Mouse (Mus musculus): ENCODE data around the gene Fam129c. TPM values are rescaled to one million over a fixed set of nuclear protein-coding genes. Genes with fewer than 3 reads are reported as not detected.

The Fam129c gene
- polyA plus RNA-seq, 1 experiment from 2014 or later = 4.3 TPM

GRCm38 (mm10) chr8:71610822-71611651 is 13.6 kb downstream of the Fam129c start, which contains the start of gene Colgalt1:
TSS of gene Colgalt1 (plus strand) at chr8:71610998.
- Histone ChIP-seq H3K9ac (ENCODE audit: low read length) (peak within 1 kb of the TSS; percentile 91), H3K9me3 (ENCODE audit: control insufficient read depth, low read length) (no peaks in the 10 kb centered on the region), H3K27ac (ENCODE audit: low read depth, low read length) (peak within 1 kb of the TSS; percentile 57; the same call in 1 of the 2 replicates), H3K4me2 (ENCODE audit: low read depth, low read length, severe bottlenecking) (peak within 1 kb of the TSS; percentile 84), H3K27me3 (ENCODE audit: control insufficient read depth, insufficient read depth, low read length) (no peaks in the 10 kb centered on the region), H3K4me3 (ENCODE audit: low read depth, low read length) (peak within 1 kb of the TSS; percentile 92), H3K4me1 (replicated peaks; ENCODE audit: control insufficient read depth, insufficient read depth, low read length) (peaks cover 6% of the 10 kb centered on the region; the same call in 1 of the 2 replicates), H3K36me3 (ENCODE audit: control insufficient read depth, insufficient read depth, low read length) (no peaks in the 10 kb centered on the region; the same call in 1 of the 2 replicates)
- DNase-seq (ENCODE audit: low spot score) = peak; percentile 95
- WGBS = under 1% methylated on average over 82 of the region's 82 CpGs
- peak; percentile 99 for ATAC-seq (replicated peaks; ENCODE audit: low FRiP score)

- no peaks in the 10 kb centered on the region; the same call in 1 of the 2 replicates for H3K36me3 ChIP-seq (ENCODE audit: control insufficient read depth, insufficient read depth, low read length)
- peak overlapping the region; percentile 91 for H3K9ac ChIP-seq (ENCODE audit: low read length)
- no peak overlapping the region for H3K27ac ChIP-seq (ENCODE audit: low read depth, low read length)
- H3K27me3 ChIP-seq (ENCODE audit: control insufficient read depth, insufficient read depth, low read length) = no peaks in the 10 kb centered on the region
- ATAC-seq (replicated peaks; ENCODE audit: low FRiP score) = no peak
- 41% methylated on average over 5 of the region's 5 CpGs for WGBS
- H3K4me2 ChIP-seq (ENCODE audit: low read depth, low read length, severe bottlenecking) = peak overlapping the region; percentile 84
- peak overlapping the region; percentile 92 for H3K4me3 ChIP-seq (ENCODE audit: low read depth, low read length)
- peaks cover 6% of the 10 kb centered on the region; the same call in 1 of the 2 replicates for H3K4me1 ChIP-seq (replicated peaks; ENCODE audit: control insufficient read depth, insufficient read depth, low read length)
- no peaks in the 10 kb centered on the region for H3K9me3 ChIP-seq (ENCODE audit: control insufficient read depth, low read length)
- DNase-seq (ENCODE audit: low spot score) = no peak
Observed at GRCm38 (mm10) chr8:71612141-71612540, 14.7 kb downstream of the Fam129c start.

GRCm38 (mm10) chr8:71613418-71613817 is 16.0 kb downstream of the Fam129c start:
- Histone ChIP-seq H3K4me3 (ENCODE audit: low read depth, low read length) (no peak overlapping the region), H3K4me1 (replicated peaks; ENCODE audit: control insufficient read depth, insufficient read depth, low read length) (peaks cover 6% of the 10 kb centered on the region; the same call in 1 of the 2 replicates), H3K4me2 (ENCODE audit: low read depth, low read length, severe bottlenecking) (no peak overlapping the region), H3K9me3 (ENCODE audit: control insufficient read depth, low read length) (no peaks in the 10 kb centered on the region), H3K36me3 (ENCODE audit: control insufficient read depth, insufficient read depth, low read length) (peaks cover 3% of the 10 kb centered on the region; the same call in 1 of the 2 replicates), H3K9ac (ENCODE audit: low read length) (no peak overlapping the region), H3K27ac (ENCODE audit: low read depth, low read length) (no peak overlapping the region), H3K27me3 (ENCODE audit: control insufficient read depth, insufficient read depth, low read length) (no peaks in the 10 kb centered on the region)
- 68% methylated on average over 4 of the region's 4 CpGs for WGBS
- ATAC-seq (replicated peaks; ENCODE audit: low FRiP score) = no peak
- DNase-seq (ENCODE audit: low spot score) = no peak

GRCm38 (mm10) chr8:71619786-71620185 is 22.3 kb downstream of the Fam129c start:
- H3K27ac ChIP-seq (ENCODE audit: low read depth, low read length) = no peak overlapping the region
- no peaks in the 10 kb centered on the region for H3K4me1 ChIP-seq (replicated peaks; ENCODE audit: control insufficient read depth, insufficient read depth, low read length)
- WGBS = 94% methylated on average over 2 of the region's 2 CpGs
- H3K9me3 ChIP-seq (ENCODE audit: control insufficient read depth, low read length) = no peaks in the 10 kb centered on the region; the same call in 1 of the 2 replicates
- H3K9ac ChIP-seq (ENCODE audit: low read length) = no peak overlapping the region
- ATAC-seq (replicated peaks; ENCODE audit: low FRiP score) (no peak), DNase-seq (ENCODE audit: low spot score) (no peak)
- H3K4me3 ChIP-seq (ENCODE audit: low read depth, low read length) = no peak overlapping the region
- H3K4me2 ChIP-seq (ENCODE audit: low read depth, low read length, severe bottlenecking) = no peak overlapping the region
- peaks cover 36% of the 10 kb centered on the region for H3K36me3 ChIP-seq (ENCODE audit: control insufficient read depth, insufficient read depth, low read length)
- no peaks in the 10 kb centered on the region for H3K27me3 ChIP-seq (ENCODE audit: control insufficient read depth, insufficient read depth, low read length)

- peaks cover 26% of the 10 kb centered on the region for H3K36me3 ChIP-seq (ENCODE audit: control insufficient read depth, insufficient read depth, low read length)
- 90% methylated on average over 1 of the region's 1 CpGs for WGBS
- no peak overlapping the region for H3K27ac ChIP-seq (ENCODE audit: low read depth, low read length)
- H3K4me3 ChIP-seq (ENCODE audit: low read depth, low read length) = no peak overlapping the region
- peaks cover 5% of the 10 kb centered on the region for H3K27me3 ChIP-seq (ENCODE audit: control insufficient read depth, insufficient read depth, low read length)
- H3K9me3 ChIP-seq (ENCODE audit: control insufficient read depth, low read length) = no peaks in the 10 kb centered on the region; the same call in 1 of the 2 replicates
- H3K4me1 ChIP-seq (replicated peaks; ENCODE audit: control insufficient read depth, insufficient read depth, low read length) = peaks cover 3% of the 10 kb centered on the region; the same call in 1 of the 2 replicates
- H3K4me2 ChIP-seq (ENCODE audit: low read depth, low read length, severe bottlenecking) = no peak overlapping the region
- no peak overlapping the region for H3K9ac ChIP-seq (ENCODE audit: low read length)
- no peak for ATAC-seq (replicated peaks; ENCODE audit: low FRiP score)
- no peak for DNase-seq (ENCODE audit: low spot score)
Observed at GRCm38 (mm10) chr8:71625088-71625487, 27.6 kb downstream of the Fam129c start.

GRCm38 (mm10) chr8:71626753-71627152 is 29.3 kb downstream of the Fam129c start:
- peaks cover 12% of the 10 kb centered on the region for H3K27me3 ChIP-seq (ENCODE audit: control insufficient read depth, insufficient read depth, low read length)
- peaks cover 17% of the 10 kb centered on the region for H3K36me3 ChIP-seq (ENCODE audit: control insufficient read depth, insufficient read depth, low read length)
- DNase-seq (ENCODE audit: low spot score) (no peak), ATAC-seq (replicated peaks; ENCODE audit: low FRiP score) (no peak)
- H3K4me3 ChIP-seq (ENCODE audit: low read depth, low read length) = no peak overlapping the region
- H3K9me3 ChIP-seq (ENCODE audit: control insufficient read depth, low read length) = no peaks in the 10 kb centered on the region; the same call in 1 of the 2 replicates
- no peak overlapping the region for H3K27ac ChIP-seq (ENCODE audit: low read depth, low read length)
- no peak overlapping the region for H3K9ac ChIP-seq (ENCODE audit: low read length)
- WGBS = 89% methylated on average over 9 of the region's 9 CpGs
- no peak overlapping the region for H3K4me2 ChIP-seq (ENCODE audit: low read depth, low read length, severe bottlenecking)
- H3K4me1 ChIP-seq (replicated peaks; ENCODE audit: control insufficient read depth, insufficient read depth, low read length) = peaks cover 3% of the 10 kb centered on the region; the same call in 1 of the 2 replicates

- H3K9me3 ChIP-seq (ENCODE audit: control insufficient read depth, low read length) = no peaks in the 10 kb centered on the region; the same call in 1 of the 2 replicates
- DNase-seq (ENCODE audit: low spot score) (no peak), ATAC-seq (replicated peaks; ENCODE audit: low FRiP score) (no peak)
- peaks cover 11% of the 10 kb centered on the region for H3K36me3 ChIP-seq (ENCODE audit: control insufficient read depth, insufficient read depth, low read length)
- no peak overlapping the region for H3K4me2 ChIP-seq (ENCODE audit: low read depth, low read length, severe bottlenecking)
- no peak overlapping the region for H3K27ac ChIP-seq (ENCODE audit: low read depth, low read length)
- 56% methylated on average over 9 of the region's 9 CpGs for WGBS
- H3K4me1 ChIP-seq (replicated peaks; ENCODE audit: control insufficient read depth, insufficient read depth, low read length) = peaks cover 3% of the 10 kb centered on the region; the same call in 1 of the 2 replicates
- no peak overlapping the region for H3K9ac ChIP-seq (ENCODE audit: low read length)
- H3K4me3 ChIP-seq (ENCODE audit: low read depth, low read length) = no peak overlapping the region
- peaks cover 12% of the 10 kb centered on the region for H3K27me3 ChIP-seq (ENCODE audit: control insufficient read depth, insufficient read depth, low read length)
Observed at GRCm38 (mm10) chr8:71627265-71628099, 30.0 kb downstream of the Fam129c start.

GRCm38 (mm10) chr8:71628396-71629095 is 31.1 kb downstream of the Fam129c start:
- Histone ChIP-seq H3K27ac (ENCODE audit: low read depth, low read length) (no peak overlapping the region), H3K9me3 (ENCODE audit: control insufficient read depth, low read length) (peaks cover 3% of the 10 kb centered on the region; the same call in 1 of the 2 replicates), H3K9ac (ENCODE audit: low read length) (peak overlapping the region; percentile 66), H3K4me1 (replicated peaks; ENCODE audit: control insufficient read depth, insufficient read depth, low read length) (peaks cover 3% of the 10 kb centered on the region; the same call in 1 of the 2 replicates), H3K4me2 (ENCODE audit: low read depth, low read length, severe bottlenecking) (peak overlapping the region; percentile 94), H3K4me3 (ENCODE audit: low read depth, low read length) (peak overlapping the region; percentile 44), H3K27me3 (ENCODE audit: control insufficient read depth, insufficient read depth, low read length) (peaks cover 13% of the 10 kb centered on the region), H3K36me3 (ENCODE audit: control insufficient read depth, insufficient read depth, low read length) (peaks cover 1% of the 10 kb centered on the region)
- ATAC-seq (replicated peaks; ENCODE audit: low FRiP score) (no peak), DNase-seq (ENCODE audit: low spot score) (no peak)
- WGBS = 8% methylated on average over 16 of the region's 16 CpGs
